Mouse (Mus musculus) retina, embryonic 14.5 days (tissue): Measurements from ENCODE around the gene Frs2.
"Not testable (repeated sequence)": the region's sequence is repeated elsewhere in the genome, so short reads cannot be mapped to it uniquely, and the experiment has no call there.

Experiments
- DNase-seq: peaks from one replicate; pipeline ENCODE4 v3.0.0-alpha.2; 2015; ENCODE audit warnings: low spot score

Gene Frs2

GRCm38 (mm10) chr10:117147463-117148360 lies 622 bp downstream of the Frs2 start:
- peak; percentile 34 for DNase-seq

- no peak for DNase-seq
Observed at GRCm38 (mm10) chr10:117146421-117146820, 1.9 kb downstream of the Frs2 start.

GRCm38 (mm10) chr10:117145546-117146265 lies 2.6 kb downstream of the Frs2 start:
- no peak for DNase-seq

GRCm38 (mm10) chr10:117144628-117145027 lies 3.7 kb downstream of the Frs2 start:
- no peak for DNase-seq

GRCm38 (mm10) chr10:117144071-117144470 lies 4.3 kb downstream of the Frs2 start:
- DNase-seq = no peak

GRCm38 (mm10) chr10:117143311-117143710 lies 5.0 kb downstream of the Frs2 start:
- DNase-seq = no peak

GRCm38 (mm10) chr10:117141939-117142552 lies 6.3 kb downstream of the Frs2 start:
- no peak for DNase-seq

- not testable (repeated sequence) for DNase-seq
Observed at GRCm38 (mm10) chr10:117131506-117131905, 16.8 kb downstream of the Frs2 start.

- no peak for DNase-seq
Observed at GRCm38 (mm10) chr10:117130037-117130436, 18.3 kb downstream of the Frs2 start.

- no peak for DNase-seq
Observed at GRCm38 (mm10) chr10:117128693-117129092, 19.6 kb downstream of the Frs2 start.

GRCm38 (mm10) chr10:117127480-117127879 lies 20.9 kb downstream of the Frs2 start:
- no peak for DNase-seq

- DNase-seq = no peak
Observed at GRCm38 (mm10) chr10:117126719-117127118, 21.6 kb downstream of the Frs2 start.

- no peak for DNase-seq
Observed at GRCm38 (mm10) chr10:117126233-117126632, 22.1 kb downstream of the Frs2 start.

- DNase-seq = no peak
Observed at GRCm38 (mm10) chr10:117121448-117121847, 26.9 kb downstream of the Frs2 start.

- DNase-seq = no peak
Observed at GRCm38 (mm10) chr10:117120051-117120666, 28.2 kb downstream of the Frs2 start.

- no peak for DNase-seq
Observed at GRCm38 (mm10) chr10:117119531-117119930, 28.8 kb downstream of the Frs2 start.

- no peak for DNase-seq
Observed at GRCm38 (mm10) chr10:117118421-117118831, 29.9 kb downstream of the Frs2 start.

GRCm38 (mm10) chr10:117115652-117116051 lies 32.7 kb downstream of the Frs2 start:
- no peak for DNase-seq

GRCm38 (mm10) chr10:117112545-117112944 lies 35.8 kb downstream of the Frs2 start:
- no peak for DNase-seq

- DNase-seq = no peak
Observed at GRCm38 (mm10) chr10:117111455-117111854, 36.9 kb downstream of the Frs2 start.

GRCm38 (mm10) chr10:117110271-117110670 lies 38.1 kb downstream of the Frs2 start:
- no peak for DNase-seq

- DNase-seq = no peak
Observed at GRCm38 (mm10) chr10:117106686-117107085, 41.6 kb downstream of the Frs2 start.
